Mouse (Mus musculus) thymus, adult 2 months (tissue): ENCODE measurements around the gene Gm11634.

ENCODE experiments used
- CTCF ChIP-seq: fragments of 200-500 bp; IDR thresholded peaks from 2 replicates; pipeline ENCODE4 v1.5.1; 2012; ENCODE audit warnings: mild to moderate bottlenecking, control low read depth, low read length, moderate library complexity, borderline replicate concordance; ENCODE audit not compliant: control insufficient read depth, poor library complexity, insufficient read depth; ENCODE audit errors: extremely low read depth
- POLR2A ChIP-seq: fragments of 200-500 bp; IDR thresholded peaks from 2 replicates; pipeline ENCODE4 v1.6.1; 2012; ENCODE audit warnings: mild to moderate bottlenecking, low read length, control low read depth, moderate library complexity; ENCODE audit not compliant: control insufficient read depth, poor library complexity, insufficient read depth; ENCODE audit errors: extremely low read depth

DNA sequence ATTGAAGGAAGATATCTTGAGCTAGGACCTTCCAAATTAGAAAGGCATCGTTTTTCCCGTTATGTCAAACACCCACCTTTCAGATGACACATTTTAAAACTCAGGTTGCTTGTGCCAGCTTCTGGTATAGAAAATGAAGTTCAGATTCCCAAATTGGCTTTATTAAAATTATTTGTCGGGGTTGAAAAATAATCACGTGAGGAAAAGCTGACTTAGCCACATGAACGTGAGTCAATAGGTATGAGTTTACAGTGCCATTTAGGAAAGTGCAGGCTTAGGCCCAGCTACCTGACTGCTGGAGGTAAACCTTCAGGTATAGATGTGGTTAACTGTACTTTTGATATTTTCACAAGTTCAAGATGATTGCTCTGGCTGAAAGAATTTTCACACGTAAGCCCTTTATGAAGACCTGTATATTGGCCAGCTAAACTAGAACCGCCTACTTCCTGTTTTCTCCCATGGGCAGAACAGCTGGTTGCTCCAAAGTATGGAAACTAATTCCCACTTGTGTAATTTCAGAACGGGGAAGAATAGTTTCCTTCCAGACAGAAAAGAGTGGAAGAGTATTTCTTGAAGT, 45.6 kb downstream of the Gm11634 start:
- TF ChIP-seq POLR2A (no peak), CTCF (no peak)
